Mouse (Mus musculus) A20 (cell line): Measurements from ENCODE around the gene Acot11.
A peak's percentile ranks its signal among the peaks of the same experiment; 100 is the strongest.
"Not testable (repeated sequence)": the region's sequence is repeated elsewhere in the genome, so short reads cannot be mapped to it uniquely, and the experiment has no call there.

Source experiments
- DNase-seq: peaks from one replicate; pipeline ENCODE4 v3.0.0-alpha.2; 2011; ENCODE audit warnings: low read depth, low spot score

Acot11 gene

DNA sequence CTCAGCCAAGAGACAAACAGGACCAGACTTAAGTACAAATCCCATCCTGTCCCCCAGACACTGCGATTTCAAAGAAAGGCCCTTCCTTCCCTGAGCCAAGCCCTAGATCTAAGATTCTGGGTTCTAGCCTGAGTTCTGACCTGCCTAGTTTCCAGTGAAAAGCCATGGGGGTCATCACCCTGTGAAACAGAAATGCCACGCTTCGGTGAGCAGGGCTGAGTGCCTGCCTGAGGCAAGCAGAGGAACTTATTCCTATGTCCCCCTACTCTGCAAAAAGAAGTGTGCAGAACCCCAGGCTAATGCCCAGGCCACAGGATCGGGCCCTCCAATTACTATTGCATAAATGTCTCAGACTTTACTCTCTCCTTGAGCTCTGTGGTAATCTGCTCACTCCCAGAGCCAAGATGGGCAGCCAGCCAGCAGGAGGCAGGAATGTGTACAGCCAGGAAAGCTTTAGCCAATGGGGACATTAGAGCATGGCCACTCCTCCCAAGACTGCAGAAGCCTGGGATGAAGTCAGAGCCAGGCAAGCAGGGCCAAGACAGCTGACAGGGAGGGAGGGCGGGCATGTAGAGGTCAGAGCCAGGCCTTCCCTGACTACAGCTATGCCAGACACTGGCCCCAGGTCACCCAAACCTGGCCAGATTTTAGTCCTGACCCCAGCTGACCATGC lies 26.5 kb downstream of the Acot11 start:
- DNase-seq, result no peak

DNA sequence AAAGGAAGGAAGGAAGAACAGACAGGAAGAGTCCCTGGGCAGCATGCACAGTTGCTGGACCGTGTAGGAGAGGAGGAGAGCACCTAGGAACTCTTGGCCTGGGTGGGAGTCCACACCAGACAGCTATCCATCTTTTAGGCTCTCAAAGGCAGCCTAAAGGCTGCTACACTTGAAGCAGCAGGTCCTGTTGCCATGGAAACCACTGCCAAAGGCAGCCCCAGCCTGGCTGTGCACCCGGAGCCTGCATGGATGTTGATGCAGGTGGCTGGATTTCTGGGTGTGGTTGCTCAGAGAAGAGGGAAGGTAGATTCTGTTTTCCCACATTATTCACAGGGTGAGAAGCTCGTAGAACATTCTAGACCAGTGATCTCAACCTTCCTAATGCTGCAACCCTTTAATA lies 27.8 kb downstream of the Acot11 start:
- DNase-seq, result peak; percentile 8

DNA sequence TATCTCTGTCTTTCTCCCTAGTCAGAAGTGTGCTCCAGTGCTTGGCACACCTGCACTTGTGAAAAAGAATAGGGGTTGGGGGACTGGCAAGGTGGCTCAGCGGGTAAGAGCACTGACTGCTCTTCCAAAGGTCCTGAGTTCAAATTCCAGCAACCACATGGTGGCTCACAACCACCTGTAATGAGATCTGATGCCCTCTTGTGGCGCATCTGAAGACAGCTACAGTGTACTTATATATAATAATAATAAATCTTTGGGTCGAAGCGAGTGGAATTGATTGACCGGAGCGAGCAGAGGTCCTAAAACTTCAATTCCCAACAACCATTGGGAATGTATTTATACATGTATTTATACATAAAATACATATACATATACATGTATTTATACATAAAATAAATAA lies 29.0 kb downstream of the Acot11 start:
- peak; percentile 17 for DNase-seq

DNA sequence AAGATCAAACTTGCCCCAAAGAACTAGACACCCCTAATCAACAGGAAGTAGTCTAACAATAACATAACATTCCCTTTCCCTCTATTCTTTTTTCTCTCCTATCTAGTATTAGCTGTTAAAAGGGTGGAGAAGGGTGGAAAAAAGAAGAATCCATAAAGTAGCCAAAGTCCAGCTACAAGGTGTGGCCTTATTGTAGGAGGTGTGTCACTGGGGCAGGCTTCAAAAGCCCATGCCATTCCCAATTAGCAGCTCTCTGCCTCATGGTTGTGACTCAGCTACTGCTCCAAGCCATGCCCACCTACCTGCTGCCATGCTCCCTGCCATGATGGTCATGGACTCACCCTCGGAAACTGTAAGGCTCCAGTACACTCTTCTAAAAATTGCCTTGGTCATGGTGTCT lies 32.2 kb downstream of the Acot11 start:
- DNase-seq, result no peak

DNA sequence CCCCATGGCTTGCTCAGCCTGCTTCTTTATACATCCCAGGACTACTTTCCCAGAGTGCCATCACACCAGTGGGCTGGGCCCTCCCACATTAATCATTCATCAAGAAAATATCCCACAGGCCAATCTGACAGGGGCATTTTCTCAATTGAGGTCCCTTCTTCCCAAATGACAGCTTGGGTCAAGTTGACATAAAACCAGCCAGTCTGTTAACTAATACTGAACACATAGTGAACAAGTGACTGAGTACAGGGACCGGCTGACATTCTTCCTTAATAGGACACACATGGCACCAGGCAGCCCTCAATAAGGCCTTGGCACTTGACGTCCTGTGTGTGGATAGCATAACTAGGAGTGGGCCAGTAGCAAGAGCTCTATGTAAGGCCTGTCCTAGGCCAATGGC lies 35.5 kb downstream of the Acot11 start:
- DNase-seq, result no peak

DNA sequence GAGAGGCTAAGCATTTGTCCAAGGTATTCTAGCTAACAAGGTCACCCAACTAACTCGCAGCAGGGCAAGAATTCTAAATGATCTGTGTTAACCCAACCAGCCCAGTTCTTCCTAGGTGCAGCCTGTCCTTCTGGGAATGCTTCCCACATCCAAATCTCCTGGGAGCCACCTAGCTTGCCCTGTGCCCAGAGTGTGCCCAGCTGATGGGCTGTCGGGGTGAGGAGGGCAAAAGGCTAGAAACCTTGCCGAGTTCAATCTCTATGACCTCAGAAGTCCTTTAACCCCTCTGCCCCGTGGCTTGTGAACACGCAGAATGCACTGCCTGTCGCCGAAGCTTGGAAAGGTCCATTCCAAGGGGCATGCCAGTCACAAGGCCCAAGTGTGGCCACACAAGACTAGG lies 40.6 kb downstream of the Acot11 start:
- no peak for DNase-seq

GRCm38 (mm10) chr4:106751726-106752125 lies 53.1 kb downstream of the Acot11 start:
- DNase-seq, result no peak

DNA sequence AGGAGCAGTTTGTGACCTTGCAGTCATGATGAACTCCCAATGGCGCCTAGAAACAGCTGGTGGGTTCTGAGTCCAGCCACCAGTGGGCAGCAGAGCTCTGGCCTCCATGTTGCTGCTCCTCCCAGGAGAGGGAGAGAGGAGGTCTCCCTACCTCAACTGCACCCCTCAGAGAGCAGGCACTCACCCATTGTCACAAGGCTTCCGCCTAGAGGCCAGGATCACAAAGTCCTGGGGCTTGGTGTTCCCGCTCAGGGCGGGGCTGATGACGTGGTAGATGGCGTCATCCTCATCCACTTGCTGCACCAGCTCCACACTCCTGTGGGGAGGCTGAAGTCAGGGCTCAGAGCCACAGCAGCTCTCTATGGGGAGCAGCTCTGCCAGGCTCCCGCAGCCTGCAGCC lies 55.1 kb downstream of the Acot11 start:
- peak; percentile 39 for DNase-seq

DNA sequence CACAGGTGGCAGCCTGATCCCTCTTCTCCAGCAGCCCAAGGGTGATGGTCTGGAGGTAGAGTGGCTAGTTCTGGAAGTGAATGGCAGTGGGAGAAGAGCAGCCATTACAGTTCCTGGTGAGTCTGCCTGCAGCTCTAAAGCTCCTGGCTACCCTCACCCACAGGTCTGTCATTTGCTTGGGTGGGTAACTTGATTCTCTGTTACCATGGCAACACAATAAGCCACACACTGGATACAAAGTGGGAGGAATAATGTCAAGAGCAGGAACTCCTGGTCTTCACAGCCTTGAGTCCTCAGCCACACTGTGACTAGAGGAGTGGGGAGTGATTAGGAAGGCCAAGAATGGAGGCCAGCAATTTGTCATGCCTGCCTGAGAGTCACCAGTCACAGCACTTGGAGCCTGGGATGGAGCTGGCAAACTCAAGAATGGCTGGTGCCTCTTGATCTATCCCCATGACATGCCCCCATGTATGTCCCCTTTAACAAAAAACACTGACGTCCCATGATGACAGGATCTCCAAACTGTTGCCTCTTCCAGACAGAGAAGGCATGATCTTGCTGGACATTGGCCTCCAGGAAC lies 57.7 kb downstream of the Acot11 start:
- no peak for DNase-seq

DNA sequence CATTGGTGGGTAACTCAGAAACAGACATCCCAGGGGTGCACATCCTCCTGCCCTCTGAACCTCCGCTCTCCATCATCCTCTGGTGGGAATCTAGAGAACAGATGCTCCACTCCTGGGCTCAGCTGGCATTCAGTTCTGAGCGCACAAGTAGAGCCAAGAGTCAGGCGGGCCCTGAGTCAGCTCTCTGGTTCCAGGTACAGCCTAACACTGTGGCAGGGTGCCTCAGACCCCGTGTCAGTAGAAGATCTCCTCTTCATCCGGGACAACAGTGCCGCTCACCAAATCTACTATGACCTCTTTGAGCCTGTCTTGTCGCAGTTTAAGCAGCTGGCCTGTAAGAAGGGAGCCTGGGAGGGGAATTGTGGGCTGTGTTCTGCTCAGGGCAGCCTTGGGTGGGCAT lies 58.9 kb downstream of the Acot11 start:
- no peak for DNase-seq

DNA sequence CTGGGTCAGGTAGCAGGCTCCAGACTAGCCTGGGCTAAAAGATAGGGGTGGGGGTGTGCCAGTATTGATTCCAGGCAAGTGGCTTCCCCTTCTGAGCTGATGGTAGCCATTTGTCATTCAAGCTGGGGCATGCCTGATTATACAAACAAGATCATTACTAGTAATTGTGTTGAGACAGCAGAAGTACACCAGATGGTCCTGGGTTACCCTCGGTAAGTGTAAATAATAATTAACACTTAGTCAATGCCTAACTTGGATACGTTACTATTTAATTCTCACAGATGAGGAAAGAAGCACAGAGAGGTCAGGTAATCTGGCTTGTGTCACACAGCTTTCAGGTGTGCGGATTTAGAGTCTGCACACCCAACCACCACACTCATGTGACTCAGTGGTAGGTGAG lies 66.9 kb downstream of the Acot11 start:
- no peak for DNase-seq

DNA sequence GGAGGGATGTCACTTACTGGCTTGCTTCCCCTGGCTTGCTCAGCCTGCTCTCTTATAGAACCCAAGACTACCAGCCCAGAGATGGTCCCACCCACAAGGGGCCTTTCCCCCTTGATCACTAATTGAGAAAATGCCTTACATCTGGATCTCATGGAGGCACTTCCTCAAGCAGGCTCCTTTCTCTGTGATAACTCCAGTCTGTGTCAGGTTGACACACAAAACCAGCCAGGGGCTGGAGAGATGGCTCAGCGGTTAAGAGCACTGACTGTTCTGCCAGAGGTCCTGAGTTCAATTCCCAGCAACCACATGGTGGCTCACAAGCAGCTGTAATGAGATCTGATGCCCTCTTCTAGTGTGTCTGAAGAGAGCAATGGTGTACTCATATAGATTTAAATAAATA lies 67.9 kb downstream of the Acot11 start:
- DNase-seq, result not testable (repeated sequence)

DNA sequence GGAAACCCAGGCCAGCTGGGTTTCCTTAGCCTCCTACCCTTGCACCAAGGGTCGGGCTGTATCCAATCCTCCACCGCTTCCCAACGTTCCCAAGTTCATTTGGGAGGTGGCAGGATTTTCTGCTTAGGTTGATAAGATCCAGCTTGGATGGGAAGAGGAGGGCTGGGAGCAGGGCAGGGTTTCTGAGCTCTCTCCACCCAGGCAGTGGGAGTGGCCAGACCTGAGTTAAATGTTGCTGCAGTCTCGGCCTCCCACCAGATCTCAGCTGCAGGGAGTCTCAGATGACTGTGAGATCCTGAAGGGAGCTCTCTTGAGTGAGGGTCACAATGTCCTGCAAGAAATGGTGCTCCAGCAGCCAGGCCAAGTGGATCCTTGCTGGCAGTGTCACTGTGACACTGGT lies 71.2 kb downstream of the Acot11 start, which contains the start of gene Fam151a:
Fam151a (plus strand) TSS at position 254 of the 400 bp plus-strand sequence.
- no peak for DNase-seq

GRCm38 (mm10) chr4:106730814-106731213 lies 74.0 kb downstream of the Acot11 start, which contains the start of gene Mroh7:
Gene Mroh7 (minus strand): TSS chr4:106730925.
- DNase-seq, result no peak

DNA sequence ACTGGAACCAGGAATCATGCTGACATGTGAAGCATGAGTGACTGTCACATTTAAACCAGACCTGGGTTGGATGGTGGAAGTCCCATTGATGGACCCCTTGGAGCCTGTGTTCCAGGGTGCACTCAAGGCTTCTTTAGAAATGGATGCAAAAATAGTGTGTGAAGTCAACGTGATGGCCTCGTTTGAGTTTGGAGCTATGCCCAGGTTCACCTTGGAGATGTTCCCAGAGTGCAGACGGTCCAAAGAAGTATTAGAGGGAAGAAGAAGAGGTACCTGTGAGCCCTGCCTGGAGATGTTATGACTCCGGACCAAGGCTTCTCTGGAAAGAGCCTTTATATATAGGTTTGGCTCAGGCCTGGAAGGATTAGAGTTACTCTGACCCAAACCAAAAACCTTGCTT lies 84.2 kb downstream of the Acot11 start:
- DNase-seq, result no peak

DNA sequence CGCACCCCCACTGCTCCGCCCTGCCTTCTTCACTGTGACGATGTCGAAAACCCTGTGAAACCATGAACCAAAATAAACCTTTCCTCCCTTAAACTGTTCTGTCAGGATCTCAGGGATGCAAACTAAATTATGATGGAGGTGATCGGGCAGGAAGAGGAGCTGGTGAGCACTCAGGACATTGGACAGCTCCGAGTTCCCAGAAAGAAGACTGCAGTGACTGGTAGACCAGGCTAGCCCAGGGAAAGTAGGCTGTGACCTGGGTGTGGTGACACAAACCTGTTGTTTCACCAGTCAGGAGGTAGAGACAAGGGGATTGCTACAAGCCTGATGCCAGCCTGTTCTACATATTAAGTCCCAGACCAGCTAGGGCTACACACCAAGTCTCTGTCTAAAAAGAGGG lies 91.2 kb downstream of the Acot11 start:
- no peak for DNase-seq

DNA sequence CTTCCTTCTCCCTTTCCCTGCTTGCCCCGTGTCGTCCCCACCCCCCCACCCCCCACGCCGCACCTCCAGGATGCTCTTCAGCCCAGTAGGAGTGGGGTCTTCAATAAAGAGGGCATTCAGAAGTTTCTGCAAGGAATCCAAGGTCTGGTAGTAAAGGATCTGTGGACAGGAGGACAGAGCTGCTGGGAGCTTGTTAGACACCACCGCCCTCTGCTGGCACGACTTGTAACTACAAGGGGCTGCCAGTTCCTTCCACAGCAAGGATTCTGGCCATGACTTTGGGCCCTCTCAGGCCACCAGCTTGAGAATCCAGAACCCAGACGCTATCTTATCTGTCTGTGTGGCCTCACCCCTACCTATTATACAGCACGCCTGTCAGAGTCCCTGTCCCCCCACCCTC lies 96.4 kb downstream of the Acot11 start:
- DNase-seq, result peak; percentile 49

GRCm38 (mm10) chr4:106707957-106708356 lies 96.8 kb downstream of the Acot11 start:
- no peak for DNase-seq

- DNase-seq, result no peak
Observed at GRCm38 (mm10) chr4:106705096-106705665, 99.6 kb downstream of the Acot11 start.

GRCm38 (mm10) chr4:106704416-106704815 lies 100.4 kb downstream of the Acot11 start:
- no peak for DNase-seq

GRCm38 (mm10) chr4:106703956-106704355 lies 100.8 kb downstream of the Acot11 start:
- no peak for DNase-seq

DNA sequence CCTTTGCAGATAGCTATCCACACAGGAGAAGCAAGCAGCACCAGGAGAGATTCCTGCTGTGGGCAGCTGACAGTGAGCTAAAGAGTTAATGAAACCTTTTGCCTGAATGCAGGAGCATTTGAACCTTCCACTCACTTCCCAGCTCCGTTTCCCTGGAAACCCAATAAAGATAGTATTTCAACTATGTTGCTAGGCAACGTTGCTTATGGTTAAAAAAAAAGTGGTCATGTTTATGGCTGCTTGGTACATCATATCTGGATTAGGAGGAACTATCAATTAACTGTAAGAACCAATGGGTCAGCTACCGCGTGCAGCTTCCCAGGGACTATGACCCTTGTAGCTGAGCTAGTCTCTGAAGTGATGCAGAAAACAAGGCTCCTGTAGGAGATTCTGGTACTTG lies 104.0 kb downstream of the Acot11 start:
- no peak for DNase-seq

- peak; percentile 43 for DNase-seq
Observed at GRCm38 (mm10) chr4:106699989-106700388, 104.8 kb downstream of the Acot11 start.
